Mouse (Mus musculus): ENCODE results near the gene Klhl7. TPM values are rescaled to one million over a fixed set of nuclear protein-coding genes. Genes with fewer than 3 reads are reported as not detected.

The Klhl7 gene
- 7.7 and 7.9 TPM in 2 replicates for polyA plus RNA-seq (2012; rRNA removed)

DNA sequence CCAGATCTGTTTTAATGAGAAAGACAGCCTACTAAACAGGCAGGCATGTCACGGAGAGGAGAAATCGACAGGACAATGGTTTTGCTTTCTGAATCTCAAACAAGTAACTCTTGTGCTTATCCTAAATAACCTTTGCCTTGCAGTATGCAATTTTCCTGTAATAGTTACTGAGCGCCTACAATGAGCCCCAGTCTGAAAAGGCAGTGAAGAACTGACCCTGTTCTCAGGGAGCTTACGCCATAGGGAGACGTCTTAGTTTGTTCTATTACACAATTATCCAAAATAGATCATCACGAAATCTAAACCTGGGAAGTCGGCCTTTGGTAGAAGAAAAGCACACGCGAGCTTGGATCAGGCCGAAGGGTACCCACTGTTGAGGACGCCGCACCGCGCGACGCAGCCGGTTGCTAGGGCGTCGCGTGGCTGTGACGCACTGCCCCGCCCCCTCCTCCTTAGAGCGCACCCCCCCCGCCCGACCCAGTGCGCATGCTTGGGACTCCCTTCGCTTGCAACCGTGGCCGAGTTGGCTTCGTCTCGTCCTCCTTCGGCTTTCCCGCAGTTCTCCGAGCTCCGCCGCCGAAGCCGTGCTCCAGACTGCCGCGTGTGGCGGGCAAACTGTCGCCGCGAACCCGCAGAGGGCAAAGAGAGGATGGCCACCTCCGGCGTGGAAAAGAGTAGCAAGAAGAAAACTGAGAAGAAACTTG, at the start of gene Klhl7:
Gene Klhl7 (plus strand): TSS at position 500 of the 704 bp plus-strand sequence.

DNA sequence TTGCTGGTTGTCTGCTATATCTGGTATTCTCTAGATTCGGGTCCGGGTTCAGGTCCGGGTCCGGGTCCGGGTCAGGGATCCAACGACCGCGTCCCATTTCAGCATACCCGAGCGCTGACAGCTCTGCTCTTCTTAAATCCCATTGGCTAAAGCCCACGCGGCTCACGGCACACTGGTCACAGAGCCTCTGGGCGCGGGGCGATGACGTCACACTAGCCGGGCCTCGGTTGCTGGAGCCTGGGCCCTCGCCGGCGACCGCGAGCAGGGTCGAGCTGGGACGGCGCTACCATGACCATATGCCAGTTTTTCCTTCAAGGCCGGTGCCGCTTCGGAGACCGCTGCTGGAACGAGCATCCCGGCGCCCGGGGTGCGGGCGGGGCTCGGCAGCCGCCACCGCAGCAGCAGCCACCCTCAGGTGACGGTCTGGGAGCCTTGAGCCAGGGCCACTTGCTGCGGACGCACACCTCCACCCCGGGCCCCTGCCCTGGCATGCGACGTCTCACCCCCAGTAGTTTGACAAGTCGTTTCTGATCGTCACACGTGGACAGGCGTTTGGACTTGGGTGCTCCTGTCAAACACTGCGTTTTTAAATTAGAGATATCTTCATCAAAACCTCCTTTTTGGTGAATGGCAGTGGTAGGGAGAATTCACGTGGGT, 64.5 kb downstream of the Klhl7 start, which contains the start of gene Nupl2:
Gene Nupl2 (plus strand): TSS at position 175 of the 657 bp plus-strand sequence.

Other genes starting within 250 kb of the Klhl7 start
- gene Fam126a, start 69.9 kb upstream of the Klhl7 start, polyA plus RNA-seq (2012; rRNA removed) = 11.1 and 11.4 TPM in 2 replicates
- gene Nupl2, start 64.4 kb downstream of the Klhl7 start, polyA plus RNA-seq (2012; rRNA removed) = 3.3 and 3.4 TPM in 2 replicates

Measured in liver, embryonic 18 days (tissue).